Mouse (Mus musculus) G1E (cell line): ENCODE data around the gene Macrod2. TPM values are rescaled to one million over a fixed set of nuclear protein-coding genes. Genes with fewer than 3 reads are reported as not detected.

Experiments
- ATAC-seq: 2 replicates; pipeline ENCODE4 v1.8.0; 2016; ENCODE audit warnings: mild to moderate bottlenecking; ENCODE audit not compliant: insufficient number of reproducible peaks, poor library complexity, low FRiP score, severe bottlenecking; ENCODE audit errors: extremely low read depth
- DNase-seq: peaks from one replicate; pipeline ENCODE4 v3.0.0; 2012; ENCODE audit warnings: low spot score
- H3K27me3 ChIP-seq: 2 replicates; pipeline ENCODE4 v1.6.1; 2012; ENCODE audit warnings: mild to moderate bottlenecking, low read length, inconsistent platforms; ENCODE audit not compliant: insufficient read depth
- H3K36me3 ChIP-seq: replicated peaks from 2 replicates; pipeline ENCODE3; 2012; ENCODE audit warnings: mild to moderate bottlenecking, inconsistent platforms
- H3K4me1 ChIP-seq: 2 replicates; pipeline ENCODE4 v1.6.1; 2012; ENCODE audit warnings: low read depth, low read length, inconsistent platforms, mixed read lengths; ENCODE audit not compliant: insufficient read depth
- H3K4me3 ChIP-seq: 2 replicates; pipeline ENCODE4 v1.5.1; 2012; ENCODE audit warnings: low read depth, mild to moderate bottlenecking, inconsistent platforms, low read length, moderate library complexity, mixed read lengths
- H3K9me3 ChIP-seq: replicated peaks from 2 replicates; pipeline ENCODE4 v1.6.1; 2012; ENCODE audit warnings: inconsistent platforms
- CTCF ChIP-seq: IDR thresholded peaks from 2 replicates; pipeline ENCODE4 v1.5.1; 2012; ENCODE audit warnings: low read depth, low read length, inconsistent platforms, mixed read lengths
- GATA1 ChIP-seq: IDR thresholded peaks from 2 replicates; pipeline ENCODE4 v1.6.1; 2012; ENCODE audit warnings: borderline replicate concordance, low read length, inconsistent platforms, mixed read lengths
- GATA2 ChIP-seq: IDR thresholded peaks from 2 replicates; pipeline ENCODE4 v1.6.1; 2012; ENCODE audit warnings: low read depth, low read length, inconsistent platforms, borderline replicate concordance
- POLR2AphosphoS5 ChIP-seq: IDR thresholded peaks from 2 replicates; pipeline ENCODE4 v1.6.1; 2012; ENCODE audit warnings: low read depth, low read length, inconsistent platforms; ENCODE audit not compliant: insufficient replicate concordance
- TAL1 ChIP-seq: conservative IDR thresholded peaks from 2 replicates; pipeline ENCODE4 v1.6.1; 2012; ENCODE audit warnings: low read depth, low read length, inconsistent platforms, mixed read lengths
- polyA plus RNA-seq: library from polyadenylated mRNA; stranded (reverse); fragments of >175 nt; gene quantifications from 2 replicates; pipeline ENCODE4 v1.2.3, GENCODE M21; 2012
- total RNA-seq, 2 experiments: library from RNA; stranded (forward) in 1 of 2; stranded (reverse) in 1 of 2; fragments of 200-1000 nt in 1 of 2; fragments of >200 nt in 1 of 2; fragmentation: Nextera tagmentation in 1 of 2; gene quantifications; 2 replicates each; pipeline ENCODE4 v1.2.3; 2014 to 2017

The Macrod2 gene
- total and polyA plus RNA-seq, 3 experiments: 0.38 TPM; not detected in 2

- no peaks in the 10 kb centered on the region for H3K4me1 ChIP-seq
- no peaks in the 10 kb centered on the region; the same call in 1 of the 2 replicates for H3K9me3 ChIP-seq
- no peak for DNase-seq
- H3K27me3 ChIP-seq: no peaks in the 10 kb centered on the region
- no peak overlapping the region for H3K4me3 ChIP-seq
- TF ChIP-seq GATA1 (no peak), CTCF (no peak), POLR2AphosphoS5 (no peak), GATA2 (no peak), TAL1 (no peak)
- H3K36me3 ChIP-seq: no peaks in the 10 kb centered on the region
- ATAC-seq: no peak
Measured at GRCm38 (mm10) chr2:141955197-141955596, 1560.1 kb downstream of the Macrod2 start.

GRCm38 (mm10) chr2:141962868-141963267 is 1567.8 kb downstream of the Macrod2 start:
- ATAC-seq (no peak), DNase-seq (no peak)
- TF ChIP-seq POLR2AphosphoS5 (no peak), TAL1 (no peak), GATA2 (no peak), CTCF (no peak), GATA1 (no peak)
- no peaks in the 10 kb centered on the region for H3K9me3 ChIP-seq
- H3K4me1 ChIP-seq: no peaks in the 10 kb centered on the region
- no peaks in the 10 kb centered on the region for H3K27me3 ChIP-seq
- no peaks in the 10 kb centered on the region for H3K36me3 ChIP-seq
- H3K4me3 ChIP-seq: no peak overlapping the region

- no peaks in the 10 kb centered on the region for H3K4me1 ChIP-seq
- DNase-seq (no peak), ATAC-seq (no peak)
- H3K9me3 ChIP-seq: peaks cover 5% of the 10 kb centered on the region; the same call in 1 of the 2 replicates
- H3K36me3 ChIP-seq: no peaks in the 10 kb centered on the region
- TF ChIP-seq TAL1: no peak
- no peak for TF ChIP-seq GATA2
- no peak for TF ChIP-seq POLR2AphosphoS5
- TF ChIP-seq GATA1: no peak
- TF ChIP-seq CTCF: no peak
- H3K27me3 ChIP-seq: no peaks in the 10 kb centered on the region
- no peak overlapping the region for H3K4me3 ChIP-seq
Measured at GRCm38 (mm10) chr2:141983664-141984395, 1588.7 kb downstream of the Macrod2 start.

GRCm38 (mm10) chr2:141998901-141999300 is 1603.8 kb downstream of the Macrod2 start:
- H3K4me3 ChIP-seq: no peak overlapping the region
- no peaks in the 10 kb centered on the region for H3K27me3 ChIP-seq
- ATAC-seq (no peak), DNase-seq (no peak)
- no peaks in the 10 kb centered on the region for H3K36me3 ChIP-seq
- no peaks in the 10 kb centered on the region for H3K4me1 ChIP-seq
- no peak for TF ChIP-seq GATA1
- no peak for TF ChIP-seq GATA2
- TF ChIP-seq TAL1: no peak
- peaks cover 8% of the 10 kb centered on the region; the same call in 1 of the 2 replicates for H3K9me3 ChIP-seq

GRCm38 (mm10) chr2:142024534-142025155 is 1629.5 kb downstream of the Macrod2 start:
- DNase-seq: no peak
- Histone ChIP-seq H3K9me3 (no peaks in the 10 kb centered on the region), H3K4me1 (no peaks in the 10 kb centered on the region), H3K27me3 (no peaks in the 10 kb centered on the region), H3K36me3 (no peaks in the 10 kb centered on the region), H3K4me3 (no peak overlapping the region)
- TF ChIP-seq GATA2 (no peak), GATA1 (no peak), CTCF (no peak), TAL1 (no peak), POLR2AphosphoS5 (no peak)
- ATAC-seq: no peak

GRCm38 (mm10) chr2:142026721-142027120 is 1631.6 kb downstream of the Macrod2 start:
- H3K9me3 ChIP-seq: no peaks in the 10 kb centered on the region
- no peaks in the 10 kb centered on the region for H3K27me3 ChIP-seq
- DNase-seq (no peak), ATAC-seq (no peak)
- no peaks in the 10 kb centered on the region for H3K4me1 ChIP-seq
- H3K4me3 ChIP-seq: no peak overlapping the region
- no peaks in the 10 kb centered on the region for H3K36me3 ChIP-seq
- TF ChIP-seq TAL1 (no peak), POLR2AphosphoS5 (no peak), GATA1 (no peak), CTCF (no peak), GATA2 (no peak)
